Mouse (Mus musculus): Measurements from ENCODE around the gene Mark1. TPM values are rescaled to one million over a fixed set of nuclear protein-coding genes. Genes with fewer than 3 reads are reported as not detected.

Gene Mark1
- polyA plus RNA-seq (2012; fragmentation: generic; extraction: Trizol) = not detected
- long read RNA-seq, experiment 1 = 0 reads
- long read RNA-seq, experiment 2 = 0 reads

- Histone ChIP-seq H3K27me3 (ENCODE audit: control insufficient read depth, insufficient read depth, insufficient read length) (peaks cover 43% of the 10 kb centered on the region), H3K36me3 (ENCODE audit: control insufficient read depth, insufficient read depth) (no peaks in the 10 kb centered on the region), H3K4me3 (ENCODE audit: insufficient read depth, poor library complexity, severe bottlenecking) (no peak within 1 kb of the TSS), H3K79me3 (ENCODE audit: low read depth) (no peaks in the 10 kb centered on the region), H3K79me2 (ENCODE audit: control insufficient read depth, insufficient read depth) (no peaks in the 10 kb centered on the region), H3ac (ENCODE audit: control insufficient read depth, insufficient read length, low read depth) (no peak within 1 kb of the TSS)
- TF ChIP-seq MYOG (IDR thresholded peaks at IDR 0.05; ENCODE audit: control insufficient read depth, extremely low read depth, insufficient read length) (no peak), MAX (IDR thresholded peaks at IDR 0.05) (no peak), CTCF (IDR thresholded peaks at IDR 0.05; ENCODE audit: control insufficient read depth, insufficient read depth, insufficient read length) (no peak), FOSL1 (IDR thresholded peaks at IDR 0.05; ENCODE audit: insufficient read depth, low read length, poor library complexity, severe bottlenecking) (no peak), CEBPB (IDR thresholded peaks at IDR 0.05; ENCODE audit: low read depth) (no peak), USF1 (IDR thresholded peaks at IDR 0.05; ENCODE audit: low read depth) (no peak), MYOD1 (IDR thresholded peaks at IDR 0.05; ENCODE audit: control insufficient read depth, insufficient read length, low read depth) (no peak)
Observed at GRCm38 (mm10) chr1:184999071-184999750, at the start of gene Mark1. TSS of gene Mark1 (minus strand) at chr1:184999570.

- Histone ChIP-seq H3K79me2 (ENCODE audit: control insufficient read depth, insufficient read depth) (no peaks in the 10 kb centered on the region), H3K4me3 (ENCODE audit: insufficient read depth, poor library complexity, severe bottlenecking) (no peak overlapping the region), H3K36me3 (ENCODE audit: control insufficient read depth, insufficient read depth) (no peaks in the 10 kb centered on the region), H3K79me3 (ENCODE audit: low read depth) (no peaks in the 10 kb centered on the region), H3K27me3 (ENCODE audit: control insufficient read depth, insufficient read depth, insufficient read length) (no peaks in the 10 kb centered on the region), H3ac (ENCODE audit: control insufficient read depth, insufficient read length, low read depth) (no peak overlapping the region)
- TF ChIP-seq CEBPB (IDR thresholded peaks at IDR 0.05; ENCODE audit: low read depth) (no peak), MYOD1 (IDR thresholded peaks at IDR 0.05; ENCODE audit: control insufficient read depth, insufficient read length, low read depth) (no peak), USF1 (IDR thresholded peaks at IDR 0.05; ENCODE audit: low read depth) (no peak), MYOG (IDR thresholded peaks at IDR 0.05; ENCODE audit: control insufficient read depth, extremely low read depth, insufficient read length) (no peak), CTCF (IDR thresholded peaks at IDR 0.05; ENCODE audit: control insufficient read depth, insufficient read depth, insufficient read length) (no peak), MAX (IDR thresholded peaks at IDR 0.05) (no peak), FOSL1 (IDR thresholded peaks at IDR 0.05; ENCODE audit: insufficient read depth, low read length, poor library complexity, severe bottlenecking) (no peak)
Observed at GRCm38 (mm10) chr1:185047516-185048247, 48.3 kb upstream of the Mark1 start.

- H3K36me3 ChIP-seq (ENCODE audit: control insufficient read depth, insufficient read depth) = no peaks in the 10 kb centered on the region
Observed at GRCm38 (mm10) chr1:185046513-185046912, 47.1 kb upstream of the Mark1 start.

GRCm38 (mm10) chr1:185038183-185038686, 38.9 kb upstream of the Mark1 start:
- TF ChIP-seq FOSL1 (IDR thresholded peaks at IDR 0.05; ENCODE audit: insufficient read depth, low read length, poor library complexity, severe bottlenecking) (no peak), CEBPB (IDR thresholded peaks at IDR 0.05; ENCODE audit: low read depth) (no peak), MYOG (IDR thresholded peaks at IDR 0.05; ENCODE audit: control insufficient read depth, extremely low read depth, insufficient read length) (no peak), MAX (IDR thresholded peaks at IDR 0.05) (no peak), MYOD1 (IDR thresholded peaks at IDR 0.05; ENCODE audit: control insufficient read depth, insufficient read length, low read depth) (no peak), CTCF (IDR thresholded peaks at IDR 0.05; ENCODE audit: control insufficient read depth, insufficient read depth, insufficient read length) (no peak), USF1 (IDR thresholded peaks at IDR 0.05; ENCODE audit: low read depth) (no peak)
- no peak overlapping the region for H3ac ChIP-seq (ENCODE audit: control insufficient read depth, insufficient read length, low read depth)
- no peaks in the 10 kb centered on the region for H3K79me3 ChIP-seq (ENCODE audit: low read depth)
- no peaks in the 10 kb centered on the region for H3K36me3 ChIP-seq (ENCODE audit: control insufficient read depth, insufficient read depth)
- no peaks in the 10 kb centered on the region for H3K79me2 ChIP-seq (ENCODE audit: control insufficient read depth, insufficient read depth)
- peaks cover 5% of the 10 kb centered on the region for H3K27me3 ChIP-seq (ENCODE audit: control insufficient read depth, insufficient read depth, insufficient read length)
- no peak overlapping the region for H3K4me3 ChIP-seq (ENCODE audit: insufficient read depth, poor library complexity, severe bottlenecking)

More at GRCm38 (mm10) chr1:185046513-185046912, 47.1 kb upstream of the Mark1 start:
- Histone ChIP-seq H3K4me3 (ENCODE audit: insufficient read depth, poor library complexity, severe bottlenecking) (no peak overlapping the region), H3K79me2 (ENCODE audit: control insufficient read depth, insufficient read depth) (no peaks in the 10 kb centered on the region), H3K27me3 (ENCODE audit: control insufficient read depth, insufficient read depth, insufficient read length) (no peaks in the 10 kb centered on the region), H3K79me3 (ENCODE audit: low read depth) (no peaks in the 10 kb centered on the region), H3ac (ENCODE audit: control insufficient read depth, insufficient read length, low read depth) (no peak overlapping the region)
- TF ChIP-seq CEBPB (IDR thresholded peaks at IDR 0.05; ENCODE audit: low read depth) (no peak), USF1 (IDR thresholded peaks at IDR 0.05; ENCODE audit: low read depth) (no peak), MYOD1 (IDR thresholded peaks at IDR 0.05; ENCODE audit: control insufficient read depth, insufficient read length, low read depth) (no peak), MAX (IDR thresholded peaks at IDR 0.05) (no peak), MYOG (IDR thresholded peaks at IDR 0.05; ENCODE audit: control insufficient read depth, extremely low read depth, insufficient read length) (no peak), CTCF (IDR thresholded peaks at IDR 0.05; ENCODE audit: control insufficient read depth, insufficient read depth, insufficient read length) (no peak), FOSL1 (IDR thresholded peaks at IDR 0.05; ENCODE audit: insufficient read depth, low read length, poor library complexity, severe bottlenecking) (no peak)

GRCm38 (mm10) chr1:185030565-185030964, 31.2 kb upstream of the Mark1 start:
- Histone ChIP-seq H3K79me3 (ENCODE audit: low read depth) (no peaks in the 10 kb centered on the region), H3ac (ENCODE audit: control insufficient read depth, insufficient read length, low read depth) (no peak overlapping the region), H3K4me3 (ENCODE audit: insufficient read depth, poor library complexity, severe bottlenecking) (no peak overlapping the region), H3K27me3 (ENCODE audit: control insufficient read depth, insufficient read depth, insufficient read length) (peaks cover 13% of the 10 kb centered on the region), H3K79me2 (ENCODE audit: control insufficient read depth, insufficient read depth) (no peaks in the 10 kb centered on the region), H3K36me3 (ENCODE audit: control insufficient read depth, insufficient read depth) (no peaks in the 10 kb centered on the region)
- TF ChIP-seq MYOD1 (IDR thresholded peaks at IDR 0.05; ENCODE audit: control insufficient read depth, insufficient read length, low read depth) (no peak), USF1 (IDR thresholded peaks at IDR 0.05; ENCODE audit: low read depth) (no peak), MYOG (IDR thresholded peaks at IDR 0.05; ENCODE audit: control insufficient read depth, extremely low read depth, insufficient read length) (no peak), CEBPB (IDR thresholded peaks at IDR 0.05; ENCODE audit: low read depth) (no peak), FOSL1 (IDR thresholded peaks at IDR 0.05; ENCODE audit: insufficient read depth, low read length, poor library complexity, severe bottlenecking) (no peak), MAX (IDR thresholded peaks at IDR 0.05) (no peak), CTCF (IDR thresholded peaks at IDR 0.05; ENCODE audit: control insufficient read depth, insufficient read depth, insufficient read length) (no peak)

All from C2C12 (cell line).